Mouse (Mus musculus): ENCODE data around the gene Scgb1a1.
"Not testable (repeated sequence)": the region's sequence is repeated elsewhere in the genome, so short reads cannot be mapped to it uniquely, and the experiment has no call there.

The Scgb1a1 gene

DNA sequence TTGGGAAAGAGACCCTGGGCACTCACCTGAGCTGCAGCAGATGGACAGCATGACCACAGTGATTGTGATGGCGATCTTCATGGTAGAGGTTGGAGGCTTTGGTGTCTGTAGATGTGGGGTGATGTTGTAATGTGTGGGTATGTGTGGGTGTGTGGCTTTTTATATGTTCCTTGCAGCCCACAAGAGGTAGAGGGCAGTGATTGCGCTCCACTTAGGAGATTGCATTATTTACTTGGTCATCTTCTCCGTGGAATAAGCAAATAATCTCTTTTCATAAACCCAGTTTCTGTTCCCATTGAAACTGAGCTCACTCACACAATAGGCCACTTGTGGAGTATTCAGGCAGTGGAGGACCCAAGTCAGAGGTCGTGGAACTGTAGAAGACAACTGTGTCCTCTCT lies at the start of gene Scgb1a1:
Scgb1a1 (minus strand) TSS at position 138 of the 400 bp plus-strand sequence.
- no peak for DNase-seq (ENCODE audit: low spot score in 2 of 2)

- no peak for DNase-seq (ENCODE audit: low spot score in 2 of 2)
These were observed 49.4 kb upstream of the Scgb1a1 start for GRCm38 (mm10) chr19:9137159-9137558.

DNA sequence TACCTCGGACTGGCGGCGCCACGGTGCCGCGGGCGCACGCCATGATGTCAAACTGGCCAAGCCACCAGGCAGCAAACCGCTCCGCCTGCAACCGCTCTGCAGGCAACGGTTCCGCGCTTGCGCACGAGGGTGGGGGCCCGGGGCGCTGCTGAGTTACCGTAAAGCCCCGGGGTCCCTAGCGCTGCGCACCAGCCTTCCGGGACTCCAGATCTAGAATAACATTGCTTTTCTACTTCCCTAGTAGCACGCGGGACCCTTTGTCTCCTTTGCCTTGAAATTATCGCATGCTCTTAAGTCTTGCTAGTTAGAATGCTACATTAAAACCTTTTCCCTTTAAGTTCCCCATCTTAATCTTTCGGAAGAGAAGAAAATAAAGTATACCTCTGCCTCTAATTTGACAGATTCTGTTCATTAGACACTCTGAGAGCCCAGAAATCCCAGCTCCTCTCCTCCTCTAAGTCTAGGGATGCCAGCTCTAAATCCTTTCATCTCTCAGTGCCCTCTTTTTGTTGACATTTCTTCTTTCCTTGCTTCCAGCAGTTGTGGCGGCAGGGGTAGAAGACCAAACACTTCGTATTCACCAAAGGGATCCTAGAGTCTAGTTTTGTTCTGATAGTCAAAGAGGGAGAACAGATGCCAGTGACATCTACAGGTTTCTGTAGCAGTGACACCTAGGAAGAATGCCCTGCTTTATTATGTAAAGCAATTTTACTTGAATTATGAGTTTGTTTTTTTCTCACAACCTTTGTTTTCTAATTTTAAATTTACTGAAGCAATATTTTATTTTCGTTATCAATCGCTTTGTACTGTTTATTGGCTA lies 48.0 kb upstream of the Scgb1a1 start, which contains the start of gene Asrgl1:
Asrgl1 (minus strand) TSS at position 125 of the 820 bp plus-strand sequence.
- DNase-seq (ENCODE audit: low spot score in 2 of 2) = peak; percentile 87 to 90

GRCm38 (mm10) chr19:9134746-9135511 lies 47.2 kb upstream of the Scgb1a1 start:
- no peak for DNase-seq (ENCODE audit: low spot score in 2 of 2)

- DNase-seq (ENCODE audit: low spot score in 2 of 2) = no peak
These were observed 42.2 kb upstream of the Scgb1a1 start for GRCm38 (mm10) chr19:9129996-9130395.

DNA sequence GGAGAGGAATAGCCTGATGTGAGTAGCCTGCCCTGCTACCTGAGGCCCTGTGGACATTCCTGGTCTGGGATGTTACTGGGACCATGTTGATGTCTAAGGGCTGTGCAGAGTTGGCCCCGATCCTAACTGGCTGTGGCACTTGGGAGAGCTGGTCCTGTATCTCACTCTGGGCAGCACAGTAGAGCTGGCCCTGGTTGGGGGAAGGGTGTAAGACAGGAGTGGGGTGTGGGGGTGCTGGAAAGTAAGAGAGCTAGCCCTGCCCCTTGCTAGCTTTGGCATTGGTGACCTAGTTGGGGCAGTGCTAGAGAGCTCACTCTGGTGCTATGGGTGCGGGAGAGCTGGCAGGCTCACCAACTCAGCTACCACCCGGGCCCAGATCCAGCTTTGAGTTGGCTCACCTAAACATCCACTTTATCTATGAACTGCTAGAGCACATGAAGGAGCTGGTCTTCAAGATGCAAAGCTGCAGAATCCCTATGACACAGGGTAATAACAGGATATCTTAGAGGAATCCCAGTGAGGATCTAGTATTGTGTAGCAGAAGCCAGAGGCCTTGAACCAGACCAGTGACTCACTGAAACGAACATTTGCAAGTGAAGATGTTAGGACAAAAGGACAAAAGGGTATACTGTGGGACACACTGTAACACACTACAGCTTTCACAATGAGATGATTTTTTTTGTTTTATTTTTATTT lies 40.9 kb upstream of the Scgb1a1 start:
- no peak for DNase-seq (ENCODE audit: low spot score in 2 of 2)

DNA sequence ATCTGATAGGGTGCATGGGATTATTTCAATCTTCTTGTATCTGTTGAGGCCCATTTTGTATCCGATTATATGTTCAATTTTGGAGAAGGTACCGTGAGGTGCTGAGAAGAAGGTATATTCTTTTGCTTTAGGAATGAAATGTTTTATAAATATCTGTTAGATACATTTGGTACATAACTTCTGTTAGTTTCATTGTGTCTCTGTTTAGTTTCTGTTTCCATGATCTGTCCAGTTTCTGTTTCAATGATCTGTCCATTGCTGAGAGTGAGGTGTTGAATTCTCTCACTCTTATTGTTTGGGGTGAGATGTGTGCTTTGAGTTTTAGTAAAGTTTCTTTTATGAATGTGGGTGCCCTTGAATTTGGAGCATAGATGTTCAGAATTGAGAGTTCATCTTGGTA lies 36.2 kb upstream of the Scgb1a1 start:
- not testable (repeated sequence) for DNase-seq (ENCODE audit: low spot score in 2 of 2)

DNA sequence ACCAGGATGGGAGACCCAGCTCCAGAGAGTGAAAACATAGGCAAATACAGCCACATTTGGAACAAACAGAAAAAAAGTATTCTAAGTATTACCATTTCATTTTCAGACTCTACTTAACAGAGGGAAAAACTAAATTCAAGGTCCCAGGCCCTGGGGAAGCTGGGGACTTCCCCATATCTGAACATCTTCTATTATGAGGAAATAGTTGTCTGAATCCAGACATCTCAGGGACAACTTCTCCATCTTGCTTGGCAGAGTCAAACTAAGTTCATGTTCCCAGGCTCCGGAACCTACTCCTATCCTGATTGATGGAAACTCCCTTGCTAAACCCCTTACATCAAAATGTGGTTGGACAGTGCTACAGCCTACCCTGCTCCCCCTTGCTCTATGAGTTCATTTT lies 34.6 kb upstream of the Scgb1a1 start:
- DNase-seq (ENCODE audit: low spot score in 2 of 2) = no peak

GRCm38 (mm10) chr19:9119655-9120425 lies 32.1 kb upstream of the Scgb1a1 start:
- DNase-seq (ENCODE audit: low spot score in 2 of 2) = peak in 1 of 2 experiments; percentile 12

- DNase-seq (ENCODE audit: low spot score in 2 of 2) = peak in 1 of 2 experiments; percentile 12
These were observed 29.5 kb upstream of the Scgb1a1 start for GRCm38 (mm10) chr19:9117275-9117674.

- no peak for DNase-seq (ENCODE audit: low spot score in 2 of 2)
These were observed 28.5 kb upstream of the Scgb1a1 start for GRCm38 (mm10) chr19:9116268-9116667.

DNA sequence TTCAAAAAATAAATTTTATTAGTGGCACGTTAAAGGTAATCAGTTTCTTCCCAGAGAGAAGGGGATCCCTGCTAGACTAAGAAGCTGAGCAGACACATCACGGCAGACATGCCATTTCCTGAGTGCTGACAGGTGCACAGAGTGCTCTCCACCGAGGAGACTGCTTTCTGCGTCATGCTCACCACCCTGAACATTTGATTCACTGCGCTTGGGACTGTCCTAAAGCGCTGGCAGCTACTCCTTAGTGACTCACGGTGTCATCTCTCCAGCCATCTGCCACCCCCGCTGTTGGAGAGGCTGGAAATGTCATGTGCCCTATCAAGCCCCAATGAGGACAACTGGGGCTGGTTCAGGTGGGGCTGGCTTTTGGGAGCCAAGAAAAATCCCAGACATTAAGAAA lies 24.3 kb upstream of the Scgb1a1 start:
- peak; percentile 14 to 46 for DNase-seq (ENCODE audit: low spot score in 2 of 2)

- DNase-seq (ENCODE audit: low spot score in 2 of 2) = peak in 1 of 2 experiments; percentile 40
These were observed 22.6 kb upstream of the Scgb1a1 start for GRCm38 (mm10) chr19:9110182-9110869.

DNA sequence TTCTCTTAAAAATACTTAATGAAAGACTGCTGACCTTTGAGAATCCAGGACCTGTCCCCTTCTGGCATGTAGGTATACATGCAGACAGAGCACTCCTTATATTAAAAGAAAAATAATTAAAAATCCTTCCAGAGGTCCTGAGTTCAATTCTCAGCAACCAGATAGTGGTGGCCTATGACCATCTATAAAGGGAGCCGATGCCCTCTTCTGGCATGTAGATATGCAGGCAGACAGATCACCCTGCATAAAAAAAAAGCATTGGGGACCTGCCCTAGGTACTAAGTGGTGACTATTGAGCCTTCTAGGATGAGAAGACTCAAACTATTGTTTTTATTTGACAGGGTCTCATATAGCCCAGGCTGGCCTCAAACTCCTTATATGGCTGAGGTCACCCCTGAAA lies 20.8 kb upstream of the Scgb1a1 start:
- peak in 1 of 2 experiments; percentile 7 for DNase-seq (ENCODE audit: low spot score in 2 of 2)

DNA sequence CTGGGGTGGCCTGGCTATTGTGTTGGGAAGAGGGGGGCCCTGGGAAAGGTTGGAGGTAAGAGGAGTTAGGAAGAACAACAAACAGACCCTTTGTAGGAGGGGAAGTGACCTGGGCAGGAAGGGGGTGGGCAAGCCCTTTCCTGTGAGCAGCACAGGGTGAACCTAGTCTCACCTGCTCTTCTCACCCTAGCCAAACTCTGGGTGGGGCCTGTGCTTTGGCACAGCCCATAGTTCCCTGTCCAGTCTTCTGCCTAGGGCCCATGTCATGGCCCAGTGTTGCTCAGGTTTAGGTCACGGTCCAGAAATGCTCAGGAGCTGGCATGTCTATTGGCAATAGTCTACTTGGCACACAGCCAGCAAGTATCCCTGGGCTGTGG lies 19.6 kb upstream of the Scgb1a1 start:
- DNase-seq (ENCODE audit: low spot score in 2 of 2) = peak in 1 of 2 experiments; percentile 53

DNA sequence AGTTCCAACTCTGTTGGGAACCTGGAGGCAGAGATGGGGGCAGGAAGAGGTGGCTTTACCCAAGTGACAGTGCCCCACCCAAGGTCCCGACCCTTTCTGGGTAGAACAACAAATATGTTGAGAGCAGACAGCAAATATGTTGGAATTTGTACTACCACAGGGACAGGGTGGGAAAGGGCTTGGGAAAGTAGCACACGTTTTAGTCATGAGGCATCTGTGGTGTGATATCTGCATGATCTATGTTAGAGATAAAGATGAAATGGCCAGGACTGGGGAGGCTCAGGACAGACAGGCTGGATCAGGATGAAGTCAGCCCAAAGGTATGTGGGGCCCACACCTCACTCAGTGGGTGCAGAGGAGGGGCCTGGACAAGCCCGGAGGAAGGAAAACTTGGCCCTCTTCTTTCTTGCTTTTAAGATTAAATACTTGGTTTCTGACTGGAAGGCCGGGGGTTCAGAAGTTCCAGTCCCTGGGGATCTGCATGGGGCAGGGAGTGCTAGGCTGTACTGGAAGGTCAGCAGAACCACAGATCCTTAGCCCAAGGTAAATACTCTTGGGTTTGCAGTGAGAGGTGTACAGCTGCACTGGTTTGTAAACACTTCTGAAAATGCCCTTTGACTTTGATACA lies 19.1 kb upstream of the Scgb1a1 start:
- peak; percentile 53 to 58 for DNase-seq (ENCODE audit: low spot score in 2 of 2)

DNA sequence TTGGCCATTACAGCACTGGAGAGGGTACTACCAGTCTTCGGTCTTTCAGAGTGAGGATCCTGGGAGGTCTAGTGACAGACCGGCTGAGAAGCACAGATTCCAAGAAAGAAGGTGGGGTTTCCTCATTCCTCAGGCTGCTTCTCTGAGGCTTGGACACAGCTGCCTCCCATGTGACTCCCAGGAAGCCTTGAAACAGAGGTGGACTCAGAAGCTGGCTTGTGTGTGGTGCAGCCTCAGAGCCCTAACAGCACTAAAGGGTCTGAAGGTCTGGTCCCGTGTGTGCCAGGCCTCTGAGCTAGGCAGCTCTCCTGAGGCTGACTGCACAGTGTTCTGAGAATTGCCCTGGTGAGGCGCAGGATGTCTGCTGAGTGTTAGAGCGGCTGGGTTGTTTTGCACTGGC lies 18.3 kb upstream of the Scgb1a1 start:
- DNase-seq (ENCODE audit: low spot score in 2 of 2) = peak in 1 of 2 experiments; percentile 63

GRCm38 (mm10) chr19:9105101-9105685 lies 17.4 kb upstream of the Scgb1a1 start:
- DNase-seq (ENCODE audit: low spot score in 2 of 2) = peak; percentile 0 to 61

DNA sequence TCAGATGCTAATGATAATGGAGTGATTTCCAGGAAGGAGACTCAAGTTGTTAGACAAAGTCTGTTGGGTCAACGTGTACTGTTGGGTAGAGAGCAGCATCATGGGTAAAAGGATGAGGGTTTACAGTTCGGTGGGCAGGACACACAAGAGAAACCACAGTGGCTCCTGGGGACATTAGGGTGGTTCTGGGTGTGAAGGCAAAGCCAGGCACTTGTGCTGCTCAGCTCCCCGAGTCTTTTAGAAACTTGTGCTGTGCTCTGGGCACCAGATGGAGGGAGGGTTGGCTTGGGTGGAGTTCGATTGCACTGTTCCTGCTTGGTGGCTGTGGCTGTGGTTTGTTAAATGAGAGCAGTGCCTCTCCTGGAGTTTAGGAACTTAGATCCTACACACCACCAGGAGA lies 16.2 kb upstream of the Scgb1a1 start:
- DNase-seq (ENCODE audit: low spot score in 2 of 2) = no peak

- no peak for DNase-seq (ENCODE audit: low spot score in 2 of 2)
These were observed 13.3 kb upstream of the Scgb1a1 start for GRCm38 (mm10) chr19:9101062-9101457.
